In genomic region chr10:117676644-117677313, GRCm38 (mm10) we compare ENCODE assay signal across 8 mouse cellular contexts. TPM values are rescaled to one million over a fixed set of nuclear protein-coding genes. Genes with fewer than 3 reads are reported as not detected.
DNase-seq lines count a peak whose midpoint lies in the region; ATAC-seq and TF ChIP-seq lines count a peak whose summit lies in the region.

No protein-coding gene starts in this region.

- ATAC-seq in embryonic facial prominence, embryonic 14.5 days (ENCODE audit: low read depth): no peak
- ATAC-seq in hindbrain, embryonic 11.5 days (ENCODE audit: low FRiP score): peak; percentile 34; the same call in 1 of the 2 replicates
- peak; percentile 31 for ATAC-seq in midbrain, embryonic 12.5 days (ENCODE audit: low FRiP score, low read depth)

- intact Hi-C loops in left cerebral cortex, adult 2 months (cut with DNase I): loop anchor here (1.0 to 10.0 kb wide), 5 partner anchors 161 to 449 kb away; no protein-coding TSS in a partner anchor

- no peak for TF ChIP-seq CTCF in bone marrow macrophage, adult 2 months (IDR thresholded peaks at IDR 0.05; ENCODE audit: low read depth, low read length)
- peak; percentile 74 for TF ChIP-seq CTCF in left cerebral cortex, adult 2 months (IDR thresholded peaks at IDR 0.05)

- no peak for TF ChIP-seq POLR2A in bone marrow macrophage, adult 2 months (IDR thresholded peaks at IDR 0.05; ENCODE audit: borderline replicate concordance, low read depth, low read length)

- H3K36me3 ChIP-seq in embryonic facial prominence, embryonic 14.5 days (ENCODE audit: control insufficient read depth, insufficient read depth, low read length): no peaks in the 10 kb centered on the region
- H3K36me3 ChIP-seq in hindbrain, embryonic 11.5 days (ENCODE audit: control insufficient read depth, insufficient read depth, low read length): no peaks in the 10 kb centered on the region
- H3K36me3 ChIP-seq in midbrain, embryonic 12.5 days: no peaks in the 10 kb centered on the region

- H3K4me1 ChIP-seq in bone marrow macrophage, adult 2 months (ENCODE audit: control insufficient read depth, insufficient read depth, low read length): peaks cover 14% of the 10 kb centered on the region
- no peaks in the 10 kb centered on the region for H3K4me1 ChIP-seq in embryonic facial prominence, embryonic 14.5 days (ENCODE audit: control insufficient read depth, insufficient read depth, low read length)
- H3K4me1 ChIP-seq in hindbrain, embryonic 11.5 days (replicated peaks; ENCODE audit: control insufficient read depth, insufficient read depth, low read length): no peaks in the 10 kb centered on the region
- H3K4me1 ChIP-seq in midbrain, embryonic 12.5 days: 0 out of 2 replicates have a peak, but pooled peaks cover 8% of the 10 kb centered on the region

- H3K27me3 ChIP-seq in embryonic facial prominence, embryonic 14.5 days (replicated peaks; ENCODE audit: control insufficient read depth, insufficient read depth, low read length): no peaks in the 10 kb centered on the region
- no peaks in the 10 kb centered on the region for H3K27me3 ChIP-seq in hindbrain, embryonic 11.5 days (ENCODE audit: control insufficient read depth, insufficient read depth, low read length)
- H3K27me3 ChIP-seq in midbrain, embryonic 12.5 days: peaks cover 15% of the 10 kb centered on the region

- WGBS in embryonic facial prominence, embryonic 14.5 days: 29% methylated on average over 17 of the region's 17 CpGs
- WGBS in hindbrain, embryonic 11.5 days: 32% methylated on average over 17 of the region's 17 CpGs
- 31% methylated on average over 17 of the region's 17 CpGs for WGBS in midbrain, embryonic 12.5 days

- no peak overlapping the region for H3K9ac ChIP-seq in embryonic facial prominence, embryonic 14.5 days (ENCODE audit: low read depth, low read length)
- no peak overlapping the region for H3K9ac ChIP-seq in hindbrain, embryonic 11.5 days (ENCODE audit: low read depth, low read length)
- H3K9ac ChIP-seq in midbrain, embryonic 12.5 days (replicated peaks): no peak overlapping the region

- no peaks in the 10 kb centered on the region for H3K9me3 ChIP-seq in embryonic facial prominence, embryonic 14.5 days (ENCODE audit: control insufficient read depth, low read length)
- no peaks in the 10 kb centered on the region for H3K9me3 ChIP-seq in hindbrain, embryonic 11.5 days (ENCODE audit: control insufficient read depth, low read length)
- H3K9me3 ChIP-seq in midbrain, embryonic 12.5 days: no peaks in the 10 kb centered on the region

- H3K27ac ChIP-seq in bone marrow macrophage, adult 2 months (ENCODE audit: insufficient read depth, low read depth, low read length): no peak overlapping the region
- no peak overlapping the region for H3K27ac ChIP-seq in embryonic facial prominence, embryonic 14.5 days (replicated peaks; ENCODE audit: low read depth, low read length)
- no peak overlapping the region for H3K27ac ChIP-seq in hindbrain, embryonic 11.5 days (ENCODE audit: low read depth, low read length)
- peak overlapping the region; percentile 77 for H3K27ac ChIP-seq in left cerebral cortex, adult 2 months
- 0 out of 2 replicates have a peak overlapping the region, but pooled peaks have one; percentile 74 for H3K27ac ChIP-seq in midbrain, embryonic 12.5 days (replicated peaks)

- DNase-seq in adrenal gland, adult 2 months: peak; percentile 45
- no peak for DNase-seq in adrenal gland, postnatal 25 days
- peak; percentile 85 for DNase-seq in embryonic facial prominence, embryonic 14.5 days (ENCODE audit: low spot score)
- DNase-seq in hindbrain, embryonic 11.5 days (ENCODE audit: low spot score): peak; percentile 70
- peak in 1 of 2 experiments; percentile 28 for DNase-seq in left cerebral cortex, adult 2 months (ENCODE audit: extremely low spot score in 1 of 2, low spot score in 2 of 2)
- DNase-seq in thymus, postnatal 25 days: peak; percentile 21

- H3K4me3 ChIP-seq in bone marrow macrophage, adult 2 months (ENCODE audit: insufficient read depth, low read length): peak overlapping the region; percentile 33
- H3K4me3 ChIP-seq in embryonic facial prominence, embryonic 14.5 days (ENCODE audit: low read depth, low read length): peak overlapping the region; percentile 22
- peak overlapping the region; percentile 27 for H3K4me3 ChIP-seq in hindbrain, embryonic 11.5 days (ENCODE audit: low read depth, low read length)
- peak overlapping the region; percentile 47 for H3K4me3 ChIP-seq in left cerebral cortex, adult 2 months
- peak overlapping the region; percentile 39 for H3K4me3 ChIP-seq in midbrain, embryonic 12.5 days

- peak overlapping the region; percentile 49 for H3K4me2 ChIP-seq in embryonic facial prominence, embryonic 14.5 days (ENCODE audit: low read depth, low read length)
- H3K4me2 ChIP-seq in hindbrain, embryonic 11.5 days (replicated peaks; ENCODE audit: low read depth, low read length): peak overlapping the region; percentile 49
- peak overlapping the region; percentile 61 for H3K4me2 ChIP-seq in midbrain, embryonic 12.5 days (replicated peaks)

RNA-seq across cellular contexts. Expression of gene Mdm2, which starts 33.8 kb away (rescaled TPM):
- total RNA-seq in adrenal gland, adult 2 months (2021): 10 to 100 TPM; 47.0 to 55.4 TPM
- 145 and 155 TPM in 2 replicates for polyA plus RNA-seq in adrenal gland, adult 2 months (2012; rRNA removed)
- 50.3 and 61.9 TPM in 2 replicates for total RNA-seq in adrenal gland, postnatal 25 days (2021)
- 94.2 and 95.5 TPM in 2 replicates for polyA plus RNA-seq in bone marrow macrophage, adult 2 months (2012; ENCODE audit: insufficient read depth, insufficient read length, missing spikeins)
- 33.8 and 34.1 TPM in 2 replicates for polyA plus RNA-seq in embryonic facial prominence, embryonic 14.5 days (2014; fragmentation: Nextera tagmentation; extraction: Ambion mirVana)
- 76.6 and 87.8 TPM in 2 replicates for polyA plus RNA-seq in hindbrain, embryonic 11.5 days (2014; fragmentation: Nextera tagmentation; extraction: Ambion mirVana)
- 10 to 100 TPM; 58.7 to 65.5 TPM for total RNA-seq in left cerebral cortex, adult 2 months (2021)
- polyA plus RNA-seq in midbrain, embryonic 12.5 days (2016; fragmentation: Nextera tagmentation; extraction: Ambion mirVana): 74.5 and 83.8 TPM in 2 replicates

RNA-seq across cellular contexts. Expression of gene Cpm, which starts 47.5 kb away (rescaled TPM):
- 10 to 100 TPM; 21.4 to 29.3 TPM for total RNA-seq in adrenal gland, adult 2 months (2021)
- polyA plus RNA-seq in adrenal gland, adult 2 months (2012; rRNA removed): 14.6 and 19.2 TPM in 2 replicates
- total RNA-seq in adrenal gland, postnatal 25 days (2021): 26.0 and 27.0 TPM in 2 replicates
- polyA plus RNA-seq in bone marrow macrophage, adult 2 months (2012; ENCODE audit: insufficient read depth, insufficient read length, missing spikeins): not detected in 2 replicates
- polyA plus RNA-seq in embryonic facial prominence, embryonic 14.5 days (2014; fragmentation: Nextera tagmentation; extraction: Ambion mirVana): 37.6 and 43.6 TPM in 2 replicates
- 6.0 and 6.3 TPM in 2 replicates for polyA plus RNA-seq in hindbrain, embryonic 11.5 days (2014; fragmentation: Nextera tagmentation; extraction: Ambion mirVana)
- 1 to 10 TPM; 5.2 to 5.3 TPM for total RNA-seq in left cerebral cortex, adult 2 months (2021)
- polyA plus RNA-seq in midbrain, embryonic 12.5 days (2016; fragmentation: Nextera tagmentation; extraction: Ambion mirVana): 3.7 and 4.2 TPM in 2 replicates

Comparison
In these comparisons a context has a peak if more than half of its experiments do, and no peak if none do; other contexts are left out.
1. H3K27ac ChIP-seq: peak in left cerebral cortex, adult 2 months (single experiment) and midbrain, embryonic 12.5 days (single experiment); none in bone marrow macrophage, adult 2 months (single experiment), embryonic facial prominence, embryonic 14.5 days (single experiment) and hindbrain, embryonic 11.5 days (single experiment).
2. Peak in every context shown above with its lines, with median percentiles within 50 percentile points of each other: H3K4me3 ChIP-seq and H3K4me2 ChIP-seq.